Mouse (Mus musculus) brain, adult 2 months (tissue): ENCODE results near the gene Zfp385b.

Experiments used
- DNase-seq: peaks from one replicate; pipeline ENCODE4 v3.0.0; 2011; ENCODE audit warnings: low read depth, low spot score

Gene Zfp385b

GRCm38 (mm10) chr2:77589205-77589901 lies 230.1 kb downstream of the Zfp385b start:
- peak; percentile 94 for DNase-seq

DNA sequence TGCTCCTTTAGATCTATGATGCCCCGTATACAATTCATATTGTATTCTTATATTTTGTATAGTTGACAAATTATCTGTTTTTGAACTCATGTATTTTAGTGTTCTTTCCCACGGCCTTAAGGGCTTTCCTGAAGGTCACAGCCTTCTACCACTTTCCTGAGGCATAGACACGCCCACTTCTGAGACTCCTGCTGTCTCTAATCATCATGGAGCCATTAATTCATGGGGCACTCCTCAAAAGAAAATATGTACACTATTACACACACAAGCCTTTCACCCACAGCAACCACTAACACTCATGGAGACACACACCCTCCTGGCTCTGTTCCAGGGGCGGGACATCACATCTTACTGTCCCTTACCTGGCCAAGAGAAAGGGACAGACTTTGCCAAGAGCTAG lies 232.1 kb downstream of the Zfp385b start:
- no peak for DNase-seq

- no peak for DNase-seq
These were observed 232.7 kb downstream of the Zfp385b start for GRCm38 (mm10) chr2:77586581-77587360.

DNA sequence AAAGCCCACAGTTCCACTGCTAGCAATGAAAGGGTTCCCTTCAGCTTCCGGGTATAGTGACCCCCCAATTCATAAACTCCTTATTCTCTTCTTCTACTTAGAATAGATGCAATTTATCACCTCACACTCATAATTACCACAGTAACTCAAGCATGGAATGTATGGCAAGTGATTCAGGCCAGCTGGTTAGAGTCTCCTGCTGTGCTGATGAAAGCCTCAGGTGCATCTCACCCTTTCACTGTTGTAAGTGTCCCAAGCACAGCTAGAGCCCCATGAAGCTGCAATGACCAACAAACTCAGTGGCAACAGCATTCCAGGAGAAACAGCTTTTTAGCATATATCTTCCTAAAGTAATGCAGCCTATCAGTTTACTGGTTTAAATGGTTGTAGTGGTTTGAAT lies 235.9 kb downstream of the Zfp385b start:
- DNase-seq = peak; percentile 79

GRCm38 (mm10) chr2:77576571-77576970 lies 242.9 kb downstream of the Zfp385b start:
- peak; percentile 77 for DNase-seq

DNA sequence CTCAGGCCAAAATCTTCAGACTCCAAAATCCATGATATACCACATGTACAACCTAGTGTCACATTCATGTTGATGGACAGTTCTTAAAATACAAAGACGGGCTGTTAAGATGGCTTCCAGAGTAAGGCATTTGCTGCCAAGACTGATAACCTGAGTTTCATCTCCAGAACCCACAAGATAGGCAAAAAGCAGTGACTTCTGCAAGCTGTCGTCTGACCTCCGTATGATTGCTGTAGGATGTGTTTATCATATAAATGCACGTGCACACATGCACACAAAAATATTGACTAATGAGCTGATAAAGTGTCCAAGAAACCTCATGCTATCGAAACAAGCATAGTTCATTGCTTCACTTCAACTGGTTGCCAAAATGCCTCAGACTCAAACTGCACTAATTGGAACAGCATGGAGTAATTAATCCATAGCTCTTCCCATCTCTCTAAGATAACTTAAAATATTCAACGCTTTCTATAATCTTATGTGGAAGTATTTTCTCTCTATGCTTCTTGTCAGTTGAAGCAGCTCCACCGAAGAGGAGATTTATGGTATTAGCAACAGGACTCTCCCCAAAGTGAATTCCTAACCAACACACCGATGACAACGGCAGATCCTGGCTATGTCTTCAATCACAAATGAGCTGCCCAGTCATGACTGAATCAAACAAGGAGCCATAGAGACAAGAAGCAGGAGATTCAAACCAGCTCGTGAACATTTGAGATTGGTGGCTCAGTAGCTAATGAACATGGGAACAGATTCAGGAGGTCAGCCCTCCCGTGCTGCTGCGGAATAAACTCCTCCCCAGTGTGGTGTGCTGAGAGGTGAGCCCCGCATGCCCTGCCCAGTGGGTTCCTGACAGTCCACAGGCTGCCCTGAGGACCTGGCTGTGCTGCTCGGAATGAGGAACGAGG lies 251.7 kb downstream of the Zfp385b start:
- no peak for DNase-seq

- DNase-seq = no peak
These were observed 255.7 kb downstream of the Zfp385b start for GRCm38 (mm10) chr2:77563706-77564105.

- DNase-seq = peak; percentile 53
These were observed 257.5 kb downstream of the Zfp385b start for GRCm38 (mm10) chr2:77561941-77562340.

DNA sequence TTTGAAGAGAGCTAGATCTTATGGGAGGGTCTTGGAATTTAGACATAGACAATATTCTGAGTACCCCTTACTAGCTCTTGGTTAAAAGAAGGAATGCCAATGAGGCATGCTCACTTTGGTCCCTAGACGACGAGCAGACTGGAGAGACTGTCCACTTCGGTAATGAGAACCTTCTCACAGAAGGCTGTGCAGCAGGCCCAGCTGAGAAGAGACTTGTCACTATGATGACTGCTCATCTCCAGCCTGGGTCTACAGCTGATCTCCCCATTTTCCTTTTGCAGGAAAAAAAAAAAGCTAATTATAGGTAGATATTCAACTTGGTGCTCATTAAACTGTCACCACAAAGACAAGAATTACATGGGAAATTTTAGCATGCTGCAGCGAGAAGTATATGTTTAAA lies 262.5 kb downstream of the Zfp385b start:
- peak; percentile 45 for DNase-seq

- no peak for DNase-seq
These were observed 263.5 kb downstream of the Zfp385b start for GRCm38 (mm10) chr2:77555980-77556379.

DNA sequence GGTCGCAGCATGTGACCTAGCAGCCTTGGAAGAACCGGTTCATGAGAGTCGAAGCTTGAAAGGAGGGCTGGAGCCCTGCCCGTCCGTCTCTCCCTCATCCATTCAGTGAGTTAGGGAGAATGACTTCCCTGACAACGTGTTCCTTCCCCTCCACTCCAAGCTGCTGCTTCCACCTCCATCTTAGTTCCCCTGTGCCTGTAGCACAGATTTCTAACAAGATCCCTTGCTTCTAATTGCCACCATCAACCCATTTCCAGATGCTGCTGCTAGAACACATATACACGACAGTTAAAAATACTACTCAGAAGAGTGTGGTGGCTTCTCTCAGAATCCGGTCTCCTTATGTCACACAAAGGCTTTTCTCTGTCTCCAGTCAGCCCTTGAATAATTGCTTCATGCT lies 266.8 kb downstream of the Zfp385b start:
- DNase-seq = peak; percentile 68

DNA sequence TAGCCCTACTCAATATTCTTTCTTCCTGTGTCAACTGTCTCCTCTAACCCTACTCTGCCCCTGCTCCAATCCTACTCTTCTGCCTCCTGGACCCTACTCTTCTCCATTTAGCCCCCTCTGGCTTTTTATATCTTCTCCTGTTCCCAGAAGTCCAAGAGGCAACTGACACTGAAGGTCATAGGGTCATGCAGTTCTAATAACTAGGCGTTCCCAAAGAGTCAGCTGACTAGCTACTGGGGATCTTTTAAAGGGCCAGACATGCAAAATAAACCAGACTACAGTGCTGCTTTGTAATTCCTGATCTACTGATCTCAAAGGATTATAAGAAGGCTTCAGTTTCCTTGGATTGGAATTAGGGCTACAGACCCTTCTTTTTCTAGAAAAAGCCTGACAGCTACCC lies 276.1 kb downstream of the Zfp385b start:
- no peak for DNase-seq

- no peak for DNase-seq
These were observed 276.8 kb downstream of the Zfp385b start for GRCm38 (mm10) chr2:77542605-77543004.

- DNase-seq = no peak
These were observed 277.8 kb downstream of the Zfp385b start for GRCm38 (mm10) chr2:77541681-77542080.

DNA sequence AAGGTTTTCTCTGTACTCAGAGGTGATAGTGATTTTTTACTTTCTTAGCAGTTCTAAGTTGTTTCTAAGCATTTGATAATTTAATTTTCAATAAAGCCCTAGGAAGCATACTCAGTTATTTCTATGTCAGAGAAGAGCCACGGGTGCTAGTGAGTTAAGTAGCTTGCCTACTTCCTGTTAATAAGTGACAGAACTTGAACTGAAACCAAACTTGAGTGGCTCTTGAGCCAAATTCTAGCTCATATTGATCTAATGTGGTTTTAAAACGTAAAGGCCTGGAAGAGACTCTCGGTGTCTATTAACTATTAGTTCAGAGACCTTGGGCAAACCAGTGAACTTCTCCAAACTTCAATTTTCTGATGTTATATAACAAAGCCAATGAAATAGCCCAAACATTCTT lies 278.6 kb downstream of the Zfp385b start:
- DNase-seq = no peak

GRCm38 (mm10) chr2:77536556-77536955 lies 282.9 kb downstream of the Zfp385b start:
- DNase-seq = no peak

GRCm38 (mm10) chr2:77528079-77528752 lies 291.2 kb downstream of the Zfp385b start:
- DNase-seq = no peak

DNA sequence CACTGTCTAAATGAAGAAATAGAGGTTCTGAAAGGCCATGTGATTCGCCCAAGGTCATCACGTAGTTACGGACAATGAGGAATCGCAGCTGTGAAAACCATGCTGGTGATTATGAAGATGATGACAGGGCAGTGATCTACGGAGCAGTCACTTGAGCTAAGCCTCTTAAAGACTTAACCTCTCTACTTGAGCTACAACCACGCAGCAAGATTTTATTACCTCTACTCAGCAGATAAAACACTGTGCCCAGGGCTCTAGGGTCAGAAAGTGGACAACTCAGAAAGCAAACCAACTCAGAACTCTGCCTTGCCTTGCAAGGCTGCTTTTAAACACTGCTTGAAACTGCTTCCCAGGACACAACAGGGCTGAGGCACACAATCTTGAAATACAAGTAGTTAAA lies 291.8 kb downstream of the Zfp385b start:
- no peak for DNase-seq

GRCm38 (mm10) chr2:77526803-77527202 lies 292.6 kb downstream of the Zfp385b start:
- no peak for DNase-seq

GRCm38 (mm10) chr2:77526301-77526700 lies 293.1 kb downstream of the Zfp385b start:
- no peak for DNase-seq

GRCm38 (mm10) chr2:77522223-77522622 lies 297.2 kb downstream of the Zfp385b start:
- no peak for DNase-seq
